Mouse (Mus musculus) hindbrain, embryonic 15.5 days (tissue): ENCODE data around the gene Gja5. TPM values are rescaled to one million over a fixed set of nuclear protein-coding genes. Genes with fewer than 3 reads are reported as not detected.
"Not testable (repeated sequence)": the region's sequence is repeated elsewhere in the genome, so short reads cannot be mapped to it uniquely, and the experiment has no call there.

Experiments
- ATAC-seq: fragments of 200-750 bp; cut with Nextera tagmentation; 2 replicates; pipeline ENCODE4 v1.8.0; 2017; ENCODE audit warnings: low read depth, moderate number of reproducible peaks, moderate TSS enrichment; ENCODE audit not compliant: low FRiP score
- H3K27ac ChIP-seq: fragments of 300-500 bp; sonication (generic); replicated peaks from 2 replicates; pipeline ENCODE4 v1.5.1; 2015; ENCODE audit warnings: mild to moderate bottlenecking, inconsistent platforms
- H3K27me3 ChIP-seq: fragments of 300-500 bp; sonication (generic); 2 replicates; pipeline ENCODE4 v1.6.1; 2015; ENCODE audit warnings: control low read depth, inconsistent platforms
- H3K36me3 ChIP-seq: fragments of 300-500 bp; sonication (generic); 2 replicates; pipeline ENCODE4 v1.6.1; 2015; ENCODE audit warnings: control low read depth, inconsistent platforms
- H3K4me1 ChIP-seq: fragments of 300-500 bp; sonication (generic); replicated peaks from 2 replicates; pipeline ENCODE4 v1.6.1; 2015; ENCODE audit warnings: control low read depth, inconsistent platforms
- H3K4me2 ChIP-seq: fragments of 300-500 bp; sonication (generic); 2 replicates; pipeline ENCODE4 v1.6.1; 2015; ENCODE audit warnings: moderate library complexity, mild to moderate bottlenecking, inconsistent platforms
- H3K4me3 ChIP-seq: fragments of 300-500 bp; sonication (generic); 2 replicates; pipeline ENCODE4 v1.5.1; 2015; ENCODE audit warnings: mild to moderate bottlenecking, inconsistent platforms
- H3K9ac ChIP-seq: fragments of 300-500 bp; sonication (generic); 2 replicates; pipeline ENCODE4 v1.6.1; 2015; ENCODE audit warnings: inconsistent platforms
- H3K9me3 ChIP-seq: fragments of 300-500 bp; sonication (generic); 2 replicates; pipeline ENCODE4 v1.6.1; 2016; ENCODE audit warnings: control low read depth, inconsistent platforms
- WGBS: fragments of 180-500 bp; shearing (Covaris S2); methylation state at CpG from one replicate; pipeline ENCODE4 v1.1.7; 2015; 5-methylcytosine and 5-hydroxymethylcytosine counted together
- polyA plus RNA-seq: library from polyadenylated mRNA; unstranded; fragments of >200 nt; fragmentation: Nextera tagmentation; extraction: Ambion mirVana; gene quantifications from 2 replicates; pipeline ENCODE4 v1.2.1, GENCODE M21; 2015

The Gja5 gene
- polyA plus RNA-seq, 1 experiment from 2014 or later: 3.1 TPM

DNA sequence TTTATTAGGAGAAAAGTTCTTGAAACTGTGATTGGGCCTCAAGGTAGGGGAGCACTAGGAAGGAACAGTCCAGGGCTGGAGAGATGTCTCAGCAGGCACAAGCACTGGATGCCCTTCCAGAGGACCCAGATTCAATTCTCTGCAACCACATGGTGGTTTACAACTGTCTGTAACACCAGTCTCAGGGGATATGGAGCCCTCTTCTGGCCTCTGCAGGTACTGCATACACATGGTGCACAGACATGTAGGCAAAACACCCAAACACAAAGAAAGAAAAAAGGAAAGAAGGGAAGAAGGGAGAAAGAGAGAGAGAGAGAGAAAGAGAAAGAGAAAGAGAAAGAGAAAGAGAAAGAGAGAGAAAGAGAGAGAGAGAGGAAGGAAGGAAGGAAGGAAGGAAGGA lies 143.9 kb downstream of the Gja5 start:
- no peaks in the 10 kb centered on the region for H3K36me3 ChIP-seq

DNA sequence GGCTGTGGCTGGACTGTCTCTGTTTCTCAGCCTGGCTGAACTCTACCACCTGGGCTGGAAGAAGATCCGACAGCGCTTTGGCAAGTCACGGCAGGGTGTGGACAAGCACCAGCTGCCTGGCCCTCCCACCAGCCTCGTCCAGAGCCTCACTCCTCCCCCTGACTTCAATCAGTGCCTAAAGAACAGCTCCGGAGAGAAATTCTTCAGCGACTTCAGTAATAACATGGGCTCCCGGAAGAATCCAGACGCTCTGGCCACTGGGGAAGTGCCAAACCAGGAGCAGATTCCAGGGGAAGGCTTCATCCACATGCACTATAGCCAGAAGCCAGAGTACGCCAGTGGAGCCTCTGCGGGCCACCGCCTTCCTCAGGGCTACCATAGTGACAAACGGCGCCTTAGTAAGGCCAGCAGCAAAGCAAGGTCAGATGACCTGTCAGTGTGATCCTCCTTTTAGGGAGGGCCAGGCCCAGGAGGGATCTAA lies 146.8 kb downstream of the Gja5 start:
- Histone ChIP-seq H3K4me2 (no peak overlapping the region), H3K27ac (no peak overlapping the region), H3K9ac (no peak overlapping the region), H3K9me3 (no peaks in the 10 kb centered on the region), H3K4me3 (no peak overlapping the region), H3K36me3 (no peaks in the 10 kb centered on the region), H3K27me3 (no peaks in the 10 kb centered on the region), H3K4me1 (no peaks in the 10 kb centered on the region)
- no peak for ATAC-seq
- WGBS: 51% methylated on average over 13 of the region's 13 CpGs

More for the DNA sequence above, 143.9 kb downstream of the Gja5 start:
- Histone ChIP-seq H3K27ac (no peak overlapping the region), H3K4me3 (no peak overlapping the region), H3K4me1 (no peaks in the 10 kb centered on the region), H3K9me3 (no peaks in the 10 kb centered on the region), H3K27me3 (no peaks in the 10 kb centered on the region), H3K9ac (no peak overlapping the region), H3K4me2 (no peak overlapping the region)
- ATAC-seq: no peak

DNA sequence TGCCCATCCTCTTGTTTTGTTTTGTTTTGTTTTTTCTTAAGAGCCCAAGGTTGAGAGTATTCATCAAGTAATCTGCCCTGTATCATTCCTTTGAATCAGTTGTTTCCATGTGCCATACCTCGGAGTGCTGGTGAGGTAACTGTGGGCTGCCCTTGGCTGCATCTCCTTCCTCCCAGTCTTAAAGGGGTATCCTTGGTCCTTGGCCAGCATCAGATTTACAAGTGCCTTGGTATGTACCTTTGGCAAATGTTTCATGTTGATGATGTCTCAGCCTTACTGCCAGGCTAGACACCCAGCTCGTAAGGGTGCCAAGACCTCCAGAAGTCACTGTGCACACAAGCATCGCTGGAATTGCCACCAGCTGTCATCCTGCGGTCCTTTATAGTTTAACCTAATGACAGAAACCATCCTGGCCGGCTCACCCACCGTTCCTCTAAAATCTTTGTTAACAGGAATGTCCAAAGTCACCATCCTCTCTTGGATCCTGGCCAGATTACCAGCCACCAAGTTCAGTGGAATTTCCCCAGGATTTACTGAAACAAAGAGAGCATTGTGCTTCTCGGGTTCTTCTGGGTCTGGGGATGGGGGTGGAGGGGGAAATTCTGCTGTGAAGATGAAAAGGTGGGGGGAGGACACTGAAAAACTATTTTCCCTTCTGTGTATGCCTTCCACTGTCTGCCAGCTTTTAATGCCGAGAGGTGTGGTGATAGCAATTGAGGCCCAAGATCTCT lies 147.7 kb downstream of the Gja5 start:
- no peaks in the 10 kb centered on the region for H3K4me1 ChIP-seq
- H3K9ac ChIP-seq: no peak overlapping the region
- no peak overlapping the region for H3K4me3 ChIP-seq
- ATAC-seq: no peak
- no peak overlapping the region for H3K4me2 ChIP-seq
- no peaks in the 10 kb centered on the region for H3K27me3 ChIP-seq
- H3K9me3 ChIP-seq: no peaks in the 10 kb centered on the region
- 41% methylated on average over 8 of the region's 8 CpGs for WGBS
- H3K36me3 ChIP-seq: no peaks in the 10 kb centered on the region
- no peak overlapping the region for H3K27ac ChIP-seq

DNA sequence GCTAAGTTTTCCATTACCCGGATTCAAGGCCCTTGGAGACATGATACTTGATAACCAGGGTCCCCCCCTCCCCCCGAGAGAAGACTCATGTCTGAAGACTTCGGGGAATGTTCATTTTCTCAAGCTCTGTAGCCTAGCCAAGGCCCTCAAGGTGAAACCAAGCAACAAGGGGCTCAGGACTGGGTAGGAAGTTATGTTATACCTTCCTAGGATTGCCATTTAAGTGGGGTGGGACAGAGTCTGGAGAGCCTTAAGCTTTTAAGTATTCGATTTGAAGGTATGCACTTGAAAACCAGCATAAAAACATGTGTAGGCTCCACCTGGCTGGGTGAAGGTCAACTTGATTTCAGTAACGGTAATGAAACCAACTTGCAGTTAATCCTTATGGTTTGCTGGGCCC lies 154.2 kb downstream of the Gja5 start:
- Histone ChIP-seq H3K27me3 (no peaks in the 10 kb centered on the region), H3K4me3 (no peak overlapping the region), H3K27ac (no peak overlapping the region), H3K36me3 (no peaks in the 10 kb centered on the region), H3K9ac (no peak overlapping the region), H3K9me3 (no peaks in the 10 kb centered on the region), H3K4me1 (no peaks in the 10 kb centered on the region), H3K4me2 (no peak overlapping the region)
- 93% methylated on average over 5 of the region's 5 CpGs for WGBS
- ATAC-seq: no peak

DNA sequence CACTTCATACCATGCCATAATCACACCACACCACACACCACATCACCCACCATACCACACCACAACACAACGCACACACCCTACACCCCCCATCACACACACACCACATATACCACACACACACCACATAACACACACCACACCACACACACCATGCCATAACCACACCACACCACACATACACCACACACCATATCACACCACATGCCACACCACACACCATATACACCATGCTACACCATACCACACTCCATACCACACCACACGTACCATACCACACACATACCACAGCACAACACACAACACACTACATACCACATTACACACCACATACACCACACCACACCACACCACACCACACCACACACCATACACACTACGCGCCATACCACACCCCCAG lies 155.6 kb downstream of the Gja5 start:
- Histone ChIP-seq H3K27me3 (no peaks in the 10 kb centered on the region), H3K36me3 (no peaks in the 10 kb centered on the region), H3K4me2 (no peak overlapping the region), H3K27ac (no peak overlapping the region), H3K9ac (no peak overlapping the region), H3K4me1 (no peaks in the 10 kb centered on the region), H3K4me3 (no peak overlapping the region), H3K9me3 (no peaks in the 10 kb centered on the region)
- no peak for ATAC-seq
- 95% methylated on average over 4 of the region's 4 CpGs for WGBS

DNA sequence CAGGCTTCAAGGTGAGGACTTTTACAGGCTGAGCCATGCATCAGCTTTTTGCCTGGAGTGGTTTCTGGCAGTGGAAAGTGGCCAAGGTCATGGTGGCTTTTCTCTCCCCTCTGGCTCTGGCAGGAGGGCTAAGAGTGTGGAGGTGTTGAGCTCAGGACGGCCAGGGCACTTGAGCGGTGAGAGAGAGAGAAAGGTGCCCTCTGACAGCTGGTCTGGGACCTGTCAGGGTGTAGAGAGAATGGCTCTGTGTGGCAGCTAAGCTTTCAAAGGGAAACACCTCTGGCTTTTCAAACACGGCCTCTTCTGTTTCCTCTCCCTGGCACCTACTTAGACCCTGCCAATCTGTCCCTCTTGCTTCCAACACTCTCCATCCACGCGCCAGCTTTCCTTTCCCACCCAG lies 158.3 kb downstream of the Gja5 start:
- H3K36me3 ChIP-seq: no peaks in the 10 kb centered on the region
- no peak overlapping the region for H3K9ac ChIP-seq
- no peak overlapping the region for H3K4me2 ChIP-seq
- H3K4me3 ChIP-seq: no peak overlapping the region
- no peak overlapping the region for H3K27ac ChIP-seq
- no peaks in the 10 kb centered on the region for H3K4me1 ChIP-seq
- H3K9me3 ChIP-seq: no peaks in the 10 kb centered on the region
- 66% methylated on average over 5 of the region's 5 CpGs for WGBS
- no peak for ATAC-seq
- H3K27me3 ChIP-seq: no peaks in the 10 kb centered on the region

DNA sequence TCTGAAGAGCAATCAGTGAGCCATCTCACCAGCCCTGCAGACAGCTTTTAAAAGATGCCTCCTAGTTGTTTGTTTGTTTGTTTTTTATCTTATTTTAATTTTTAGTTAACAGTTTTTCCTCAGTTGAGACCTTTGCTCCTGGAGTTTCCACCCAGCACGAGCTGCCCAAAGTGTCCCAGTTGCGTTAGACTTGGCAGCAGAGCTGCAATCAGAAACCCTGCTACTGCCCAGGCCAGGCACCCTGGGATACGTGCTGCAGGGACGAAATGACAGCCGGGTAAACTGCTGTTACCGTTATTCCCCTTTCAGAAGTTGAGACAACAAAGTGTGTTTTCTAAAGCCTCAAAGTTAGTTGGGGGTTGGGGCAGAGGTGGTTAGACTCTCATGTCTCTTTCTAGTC lies 159.6 kb downstream of the Gja5 start:
- H3K27me3 ChIP-seq: no peaks in the 10 kb centered on the region
- 73% methylated on average over 6 of the region's 6 CpGs for WGBS

DNA sequence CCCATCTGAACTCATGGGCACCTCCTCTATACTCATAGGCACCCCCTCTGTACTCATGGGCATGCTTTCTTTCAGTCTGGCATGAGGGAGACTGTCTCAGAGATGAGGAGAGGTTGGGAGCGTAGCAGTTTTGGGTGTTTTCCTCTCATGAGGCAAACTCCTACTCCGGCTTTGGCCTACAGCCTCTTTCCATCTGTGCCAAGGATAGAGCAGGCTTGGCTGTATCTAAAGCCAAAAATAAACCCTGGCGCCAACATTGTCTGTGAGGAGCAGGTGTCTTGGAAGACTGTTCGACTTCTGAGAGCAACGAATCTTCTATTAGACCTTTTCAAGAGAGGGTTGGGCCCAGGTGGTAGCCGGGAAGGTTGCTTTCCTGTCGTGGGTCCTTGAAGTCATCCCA lies 165.1 kb downstream of the Gja5 start:
- H3K9ac ChIP-seq, H3K27me3 ChIP-seq, H3K4me1 ChIP-seq, H3K9me3 ChIP-seq, H3K4me2 ChIP-seq, H3K4me3 ChIP-seq, H3K36me3 ChIP-seq, ATAC-seq, H3K27ac ChIP-seq: not testable (repeated sequence)
- 92% methylated on average over 7 of the region's 7 CpGs for WGBS

More for the DNA sequence above, 159.6 kb downstream of the Gja5 start:
- H3K36me3 ChIP-seq: no peaks in the 10 kb centered on the region
- no peaks in the 10 kb centered on the region for H3K9me3 ChIP-seq
- no peak overlapping the region for H3K27ac ChIP-seq
- no peak overlapping the region for H3K4me3 ChIP-seq
- ATAC-seq: no peak
- no peak overlapping the region for H3K9ac ChIP-seq
- no peaks in the 10 kb centered on the region for H3K4me1 ChIP-seq
- no peak overlapping the region for H3K4me2 ChIP-seq

DNA sequence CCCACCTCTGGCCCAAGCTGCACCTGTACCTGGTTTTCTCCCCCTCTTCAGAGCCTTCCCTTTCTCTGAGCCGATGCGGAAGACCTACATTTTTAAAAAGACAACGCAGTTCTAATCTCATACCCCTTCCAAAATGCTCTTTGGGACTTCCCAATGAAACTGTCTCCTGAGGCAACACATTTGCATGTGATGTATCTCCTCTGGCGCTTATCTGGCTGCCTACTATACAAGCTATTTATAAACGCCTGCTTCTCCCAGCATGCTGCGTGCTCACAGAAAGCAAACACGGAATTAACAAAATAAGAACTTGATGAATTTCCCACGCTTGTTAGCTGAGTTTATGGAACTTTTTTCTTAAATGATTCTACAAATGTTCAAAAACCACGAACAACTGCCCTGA lies 167.4 kb downstream of the Gja5 start:
- 60% methylated on average over 9 of the region's 9 CpGs for WGBS
- H3K9me3 ChIP-seq, H3K36me3 ChIP-seq, H3K9ac ChIP-seq, H3K27ac ChIP-seq, H3K4me2 ChIP-seq, H3K4me3 ChIP-seq, H3K27me3 ChIP-seq, ATAC-seq, H3K4me1 ChIP-seq: not testable (repeated sequence)

DNA sequence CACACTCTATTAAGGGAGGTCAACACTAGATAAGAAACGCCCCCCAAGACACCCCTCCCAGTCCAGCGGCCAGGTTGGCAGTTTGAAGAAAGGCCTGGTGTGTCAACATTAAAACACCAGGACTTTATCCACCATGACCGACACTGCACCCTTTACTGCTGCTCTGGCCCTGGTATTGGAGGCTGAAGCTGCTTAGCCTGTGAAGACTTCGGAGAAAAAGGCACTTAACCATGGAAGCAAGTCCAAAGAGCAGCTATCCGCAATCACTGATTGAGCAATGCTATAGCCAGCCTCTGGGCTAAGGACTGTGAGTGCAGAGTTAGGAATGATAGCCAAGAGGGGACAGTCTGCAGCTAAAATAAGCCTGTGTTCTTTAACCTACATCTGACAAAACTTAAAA lies 167.9 kb downstream of the Gja5 start:
- H3K4me1 ChIP-seq, H3K4me2 ChIP-seq, H3K27ac ChIP-seq, H3K9ac ChIP-seq, ATAC-seq, H3K36me3 ChIP-seq, H3K9me3 ChIP-seq, H3K4me3 ChIP-seq, H3K27me3 ChIP-seq: not testable (repeated sequence)
- WGBS: 75% methylated on average over 5 of the region's 5 CpGs

DNA sequence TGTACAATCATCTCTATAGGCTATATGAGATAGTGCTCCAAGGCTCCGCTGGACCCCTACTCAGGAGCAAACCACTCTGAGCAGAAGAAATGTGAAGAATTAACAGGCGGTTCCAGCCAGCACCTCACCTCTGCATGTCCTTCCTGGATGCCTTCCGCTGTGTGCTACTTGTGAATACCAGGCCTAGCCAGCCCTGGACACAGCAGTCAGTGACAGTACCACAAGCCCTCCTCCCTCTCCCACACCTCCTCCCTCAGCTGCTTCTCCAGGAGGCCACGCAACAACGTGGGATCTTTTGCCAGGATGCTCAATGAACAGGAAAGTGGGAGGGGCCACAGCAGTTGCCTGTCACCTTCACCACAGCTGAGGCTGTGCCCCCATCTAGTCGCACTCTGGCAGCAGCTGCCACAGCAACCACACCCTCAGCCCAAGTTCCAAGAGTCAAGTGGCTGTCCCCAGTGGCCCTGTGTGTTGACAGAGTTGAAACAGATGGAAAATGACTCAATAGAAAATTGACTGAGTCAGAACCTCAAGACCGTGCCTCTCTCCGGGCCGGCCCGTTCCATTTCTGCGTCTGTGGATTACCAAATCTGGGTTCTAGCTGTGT lies 171.4 kb downstream of the Gja5 start:
- not testable (repeated sequence) for H3K27ac ChIP-seq, H3K9ac ChIP-seq, H3K36me3 ChIP-seq, H3K4me3 ChIP-seq, H3K27me3 ChIP-seq, H3K9me3 ChIP-seq, H3K4me2 ChIP-seq, H3K4me1 ChIP-seq
- ATAC-seq: peak; percentile 55; the same call in 1 of the 2 replicates
- WGBS: 8% methylated on average over 3 of the region's 11 CpGs

DNA sequence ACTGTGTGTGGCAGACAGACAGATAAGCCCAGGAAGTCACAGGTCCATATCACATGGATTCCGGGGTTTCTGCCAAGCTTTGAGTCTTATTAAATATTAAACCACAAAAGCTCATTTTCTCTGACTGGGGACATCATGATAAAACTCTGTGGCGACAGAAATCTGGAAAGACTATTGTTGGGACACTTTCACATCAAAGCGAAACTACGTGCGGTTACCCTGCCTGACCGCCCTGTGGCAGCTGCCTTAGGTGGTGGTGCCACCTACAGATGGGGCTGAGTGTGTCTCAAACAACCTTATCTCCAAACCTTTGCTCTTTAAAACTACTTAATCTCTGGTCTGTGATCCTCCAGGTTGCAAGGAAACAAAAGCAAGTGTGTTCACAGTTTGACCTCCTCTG lies 171.9 kb downstream of the Gja5 start:
- ATAC-seq: no peak
- Histone ChIP-seq H3K4me1 (no peaks in the 10 kb centered on the region), H3K9ac (no peak overlapping the region), H3K27ac (no peak overlapping the region), H3K36me3 (no peaks in the 10 kb centered on the region), H3K4me2 (no peak overlapping the region), H3K9me3 (no peaks in the 10 kb centered on the region), H3K4me3 (no peak overlapping the region), H3K27me3 (no peaks in the 10 kb centered on the region)
- WGBS: 59% methylated on average over 6 of the region's 6 CpGs

DNA sequence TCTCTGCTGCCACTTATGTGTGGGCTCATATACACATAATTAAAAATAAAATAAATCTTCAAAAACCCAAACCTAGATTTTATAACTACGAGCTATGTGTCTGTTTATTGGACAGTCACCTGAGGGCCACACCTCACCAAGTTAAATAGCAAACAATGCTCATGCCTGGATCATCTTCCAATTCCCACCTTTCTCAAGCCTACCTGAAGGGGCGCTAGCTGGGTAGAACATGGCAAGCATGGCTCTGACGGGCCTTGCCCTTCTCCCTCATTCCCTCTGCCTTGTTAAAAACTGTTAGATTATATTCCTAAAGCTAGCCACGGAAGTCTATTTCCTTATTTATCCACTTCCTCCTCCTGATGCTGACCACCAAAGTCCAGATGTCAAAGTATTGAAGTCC lies 173.9 kb downstream of the Gja5 start:
- WGBS: 56% methylated on average over 4 of the region's 4 CpGs
- H3K4me2 ChIP-seq: no peak overlapping the region
- H3K9me3 ChIP-seq: no peaks in the 10 kb centered on the region
- no peak overlapping the region for H3K27ac ChIP-seq
- no peaks in the 10 kb centered on the region for H3K27me3 ChIP-seq
- no peaks in the 10 kb centered on the region for H3K36me3 ChIP-seq
- H3K4me1 ChIP-seq: no peaks in the 10 kb centered on the region
- H3K9ac ChIP-seq: no peak overlapping the region
- ATAC-seq: no peak
- H3K4me3 ChIP-seq: no peak overlapping the region
